Mouse (Mus musculus) midbrain, postnatal 0 days (tissue): ENCODE results near the gene Smg6. TPM values are rescaled to one million over a fixed set of nuclear protein-coding genes. Genes with fewer than 3 reads are reported as not detected.

Source experiments
- ATAC-seq: fragments of 200-750 bp; cut with Nextera tagmentation; 2 replicates; pipeline ENCODE4 v1.8.0; 2017; ENCODE audit warnings: moderate number of reproducible peaks, mild to moderate bottlenecking, moderate TSS enrichment, moderate library complexity; ENCODE audit not compliant: low FRiP score
- DNase-seq: peaks from one replicate; pipeline ENCODE4 v3.0.0-alpha.2; 2015; ENCODE audit warnings: low spot score
- H3K27ac ChIP-seq: fragments of 300-500 bp; sonication (generic); 2 replicates; pipeline ENCODE4 v1.5.1; 2014; ENCODE audit warnings: low read depth, mild to moderate bottlenecking, low read length, mixed read lengths
- H3K27me3 ChIP-seq: fragments of 300-500 bp; sonication (generic); 2 replicates; pipeline ENCODE4 v1.6.1; 2014; ENCODE audit warnings: low read length, control low read depth, mixed read lengths; ENCODE audit not compliant: insufficient read depth
- H3K36me3 ChIP-seq: fragments of 300-500 bp; sonication (generic); 2 replicates; pipeline ENCODE4 v1.6.1; 2014; ENCODE audit warnings: low read length, control low read depth, mixed read lengths; ENCODE audit not compliant: insufficient read depth
- H3K4me1 ChIP-seq: fragments of 300-500 bp; sonication (generic); 2 replicates; pipeline ENCODE4 v1.6.1; 2014; ENCODE audit warnings: mild to moderate bottlenecking, control low read depth, antibody characterized with exemption, low read length, mixed read lengths; ENCODE audit not compliant: insufficient read depth
- H3K4me2 ChIP-seq: fragments of 300-500 bp; sonication (generic); 2 replicates; pipeline ENCODE4 v1.6.1; 2014; ENCODE audit warnings: low read depth, mild to moderate bottlenecking, low read length, mixed read lengths; ENCODE audit not compliant: poor library complexity, severe bottlenecking
- H3K4me3 ChIP-seq: fragments of 300-500 bp; sonication (generic); 2 replicates; pipeline ENCODE4 v1.5.1; 2014; ENCODE audit warnings: low read depth, mild to moderate bottlenecking, low read length, moderate library complexity
- H3K9ac ChIP-seq: fragments of 300-500 bp; sonication (generic); replicated peaks from 2 replicates; pipeline ENCODE4 v1.6.1; 2014; ENCODE audit warnings: mild to moderate bottlenecking, low read length, moderate library complexity, mixed read lengths; ENCODE audit not compliant: poor library complexity, severe bottlenecking
- H3K9me3 ChIP-seq: fragments of 300-500 bp; sonication (generic); 2 replicates; pipeline ENCODE4 v1.6.1; 2016; ENCODE audit warnings: low read length, control low read depth
- CTCF ChIP-seq: IDR thresholded peaks from 2 replicates; pipeline ENCODE4 v1.5.1; 2016; ENCODE audit warnings: antibody characterized with exemption, mild to moderate bottlenecking
- WGBS: fragments of 180-500 bp; shearing (Covaris S2); extraction: QIAGEN DNeasy Blood & Tissue Kit; methylation state at CpG from one replicate; pipeline ENCODE4 v1.1.7; 2014; 5-methylcytosine and 5-hydroxymethylcytosine counted together
- polyA plus RNA-seq: library from polyadenylated mRNA; unstranded; fragments of >200 nt; fragmentation: Nextera tagmentation; extraction: Ambion mirVana; gene quantifications from 2 replicates; pipeline ENCODE4 v1.2.1, GENCODE M21; 2015
- total RNA-seq: library from RNA; depleted of rRNA; stranded (reverse); fragments of >200 nt; gene quantifications from 2 replicates; pipeline ENCODE4 v1.2.3, GENCODE M21; 2014

The Smg6 gene
- total and polyA plus RNA-seq, 2 experiments from 2014 or later: 11.9 to 27.7 TPM

DNA sequence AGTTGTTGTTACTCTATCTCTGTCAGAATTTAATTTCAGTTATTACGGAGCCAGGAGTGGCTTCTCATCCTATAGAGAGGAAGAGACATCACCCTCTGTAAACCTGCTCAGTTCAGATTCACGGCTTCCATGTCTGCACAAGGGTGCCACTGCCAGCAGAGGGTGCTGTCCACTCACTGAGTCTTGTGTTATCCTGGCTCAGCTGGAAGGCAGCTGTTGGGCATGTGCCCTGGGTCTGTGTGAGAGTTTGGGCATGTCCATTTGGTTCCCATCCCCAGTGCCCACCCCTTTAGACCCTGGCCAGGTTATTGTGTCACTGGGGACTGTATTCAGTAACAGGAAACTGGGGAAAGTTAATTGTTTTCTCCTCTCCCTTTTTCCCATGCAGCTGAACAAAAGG is 55.8 kb downstream of the Smg6 start:
- WGBS: 38% methylated on average over 2 of the region's 2 CpGs

GRCm38 (mm10) chr11:74982241-74982640 is 56.6 kb downstream of the Smg6 start:
- H3K4me3 ChIP-seq: no peak overlapping the region
- no peak for DNase-seq
- no peaks in the 10 kb centered on the region for H3K4me1 ChIP-seq

More for the DNA sequence above, 55.8 kb downstream of the Smg6 start:
- Histone ChIP-seq H3K4me2 (no peak overlapping the region), H3K27ac (no peak overlapping the region), H3K9ac (no peak overlapping the region), H3K36me3 (0 out of 2 replicates have a peak, but pooled peaks cover 2% of the 10 kb centered on the region), H3K9me3 (no peaks in the 10 kb centered on the region), H3K4me3 (no peak overlapping the region), H3K27me3 (no peaks in the 10 kb centered on the region), H3K4me1 (no peaks in the 10 kb centered on the region)
- TF ChIP-seq CTCF: peak; percentile 90
- DNase-seq (peak; percentile 79), ATAC-seq (no peak)

GRCm38 (mm10) chr11:74988162-74988561 is 62.5 kb downstream of the Smg6 start:
- DNase-seq (peak; percentile 21), ATAC-seq (no peak)
- Histone ChIP-seq H3K4me2 (no peak overlapping the region), H3K9me3 (no peaks in the 10 kb centered on the region), H3K36me3 (peaks cover 17% of the 10 kb centered on the region), H3K4me1 (no peaks in the 10 kb centered on the region), H3K9ac (no peak overlapping the region), H3K27me3 (no peaks in the 10 kb centered on the region), H3K4me3 (no peak overlapping the region), H3K27ac (no peak overlapping the region)
- no peak for TF ChIP-seq CTCF
- 44% methylated on average over 5 of the region's 5 CpGs for WGBS

More at GRCm38 (mm10) chr11:74982241-74982640, 56.6 kb downstream of the Smg6 start:
- TF ChIP-seq CTCF: no peak
- no peak overlapping the region for H3K27ac ChIP-seq
- H3K4me2 ChIP-seq: no peak overlapping the region
- H3K27me3 ChIP-seq: no peaks in the 10 kb centered on the region
- no peaks in the 10 kb centered on the region for H3K9me3 ChIP-seq
- H3K36me3 ChIP-seq: 0 out of 2 replicates have a peak, but pooled peaks cover 2% of the 10 kb centered on the region
- no peak for ATAC-seq
- no peak overlapping the region for H3K9ac ChIP-seq

GRCm38 (mm10) chr11:74989047-74989446 is 63.4 kb downstream of the Smg6 start:
- ATAC-seq: no peak
- no peak overlapping the region for H3K4me3 ChIP-seq
- H3K27ac ChIP-seq: no peak overlapping the region
- H3K36me3 ChIP-seq: peaks cover 17% of the 10 kb centered on the region
- no peaks in the 10 kb centered on the region for H3K9me3 ChIP-seq
- no peak for DNase-seq
- no peaks in the 10 kb centered on the region for H3K27me3 ChIP-seq
- H3K9ac ChIP-seq: no peak overlapping the region
- H3K4me1 ChIP-seq: no peaks in the 10 kb centered on the region
- WGBS: 68% methylated on average over 2 of the region's 2 CpGs
- no peak overlapping the region for H3K4me2 ChIP-seq
- TF ChIP-seq CTCF: no peak

DNA sequence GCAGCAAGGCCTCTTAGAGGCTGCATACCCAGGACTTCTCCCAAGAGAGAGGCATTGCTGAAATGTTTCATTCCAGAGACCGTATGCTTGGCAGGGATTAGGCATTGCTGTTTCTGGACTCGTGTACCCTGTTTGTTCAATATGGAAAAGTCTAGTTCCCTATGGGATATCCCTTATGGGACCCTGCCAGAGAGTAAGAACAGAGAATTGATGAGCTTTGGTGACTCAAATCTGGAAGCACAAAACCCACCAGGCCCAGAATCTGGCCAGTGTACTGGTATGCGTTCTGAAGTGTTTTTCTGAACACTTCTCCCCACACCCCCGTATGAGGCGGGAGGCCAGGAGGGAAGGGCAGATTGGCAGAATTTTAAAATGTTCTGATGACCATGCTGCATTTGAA is 64.9 kb downstream of the Smg6 start:
- Histone ChIP-seq H3K4me1 (no peaks in the 10 kb centered on the region), H3K36me3 (peaks cover 17% of the 10 kb centered on the region), H3K27ac (no peak overlapping the region), H3K4me2 (no peak overlapping the region), H3K9ac (no peak overlapping the region), H3K9me3 (no peaks in the 10 kb centered on the region), H3K4me3 (no peak overlapping the region), H3K27me3 (no peaks in the 10 kb centered on the region)
- TF ChIP-seq CTCF: no peak
- DNase-seq (no peak), ATAC-seq (no peak)
- WGBS: 85% methylated on average over 5 of the region's 5 CpGs

DNA sequence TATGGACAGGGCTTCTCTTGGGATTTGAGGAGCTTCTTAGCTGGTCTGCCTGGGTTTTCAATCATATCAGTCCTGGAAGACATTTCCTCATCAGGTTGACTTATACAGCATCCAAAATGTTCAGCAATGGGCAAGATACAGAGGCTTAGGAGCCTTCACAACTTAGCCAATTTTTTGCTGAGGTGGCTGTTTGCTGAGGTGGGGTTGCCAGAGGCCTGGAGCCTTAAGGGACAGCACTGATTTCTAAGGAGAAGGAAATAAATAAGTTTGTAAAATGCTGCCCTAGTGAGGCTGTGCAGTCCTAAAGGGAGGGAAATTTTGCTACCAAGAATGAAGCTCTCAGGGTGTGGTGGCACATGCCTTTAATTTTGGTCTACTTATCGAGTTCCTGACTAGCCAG is 65.7 kb downstream of the Smg6 start:
- H3K4me2 ChIP-seq: no peak overlapping the region
- ATAC-seq: no peak
- H3K27me3 ChIP-seq: no peaks in the 10 kb centered on the region
- no peak overlapping the region for H3K4me3 ChIP-seq
- 96% methylated on average over 1 of the region's 1 CpGs for WGBS
- no peaks in the 10 kb centered on the region for H3K9me3 ChIP-seq
- H3K27ac ChIP-seq: no peak overlapping the region
- TF ChIP-seq CTCF: no peak
- peaks cover 19% of the 10 kb centered on the region for H3K36me3 ChIP-seq
- H3K4me1 ChIP-seq: no peaks in the 10 kb centered on the region
- H3K9ac ChIP-seq: no peak overlapping the region
- no peak for DNase-seq
